Mouse (Mus musculus): ENCODE results near the gene Olfr1394.

DNA sequence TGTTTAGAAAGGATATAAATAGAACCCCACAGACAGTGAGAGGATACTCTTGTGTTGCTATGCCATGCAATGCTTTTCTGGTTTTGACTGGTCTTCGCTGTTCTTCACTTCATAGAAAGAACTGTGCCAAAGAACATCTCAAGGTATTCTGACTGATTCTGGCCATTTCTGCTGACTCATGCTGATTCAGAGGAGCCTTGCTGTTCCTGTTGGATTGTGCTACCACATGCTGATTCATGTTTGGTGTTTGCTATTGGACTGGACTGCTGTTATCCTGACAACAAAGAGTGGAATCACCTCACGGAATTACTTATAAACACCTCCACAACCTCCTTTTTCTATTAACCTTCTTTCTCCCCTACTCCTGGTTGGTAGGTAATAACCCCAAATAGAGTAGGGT lies 30.0 kb upstream of the Olfr1394 start:
- TF ChIP-seq CTCF (IDR thresholded peaks at IDR 0.05) (no peak), EP300 (IDR thresholded peaks at IDR 0.05) (no peak)
